Mouse (Mus musculus): Measurements from ENCODE around the gene Cyb5d1. TPM values are rescaled to one million over a fixed set of nuclear protein-coding genes. Genes with fewer than 3 reads are reported as not detected.

The Cyb5d1 gene
- 25.8 and 28.6 TPM in 2 replicates for polyA plus RNA-seq (2012; rRNA removed)

DNA sequence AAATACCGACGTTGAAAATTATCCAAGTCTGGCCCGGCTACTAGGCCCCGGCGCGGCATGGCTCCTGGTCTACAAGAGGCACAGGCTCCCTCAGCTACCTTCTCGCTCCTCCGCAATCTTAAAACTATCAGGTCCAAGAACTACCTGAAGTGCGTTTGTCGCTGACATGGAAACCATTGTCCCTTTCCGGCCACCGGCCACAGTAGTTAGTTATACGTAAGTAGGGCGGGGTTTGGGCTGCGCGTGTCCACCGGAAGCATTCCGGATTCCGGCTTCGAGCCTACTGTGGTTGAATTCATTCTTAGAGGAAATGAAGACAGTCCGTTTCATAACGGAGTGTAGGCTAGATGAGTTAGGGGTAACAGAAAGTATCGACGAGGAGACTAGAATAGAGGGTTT lies at the start of gene Cyb5d1, which contains the start of gene Naa38:
Gene Cyb5d1 (minus strand): TSS at position 397 of the 399 bp plus-strand sequence.
Gene Naa38 (plus strand): TSS at position 253 of the 399 bp plus-strand sequence.

DNA sequence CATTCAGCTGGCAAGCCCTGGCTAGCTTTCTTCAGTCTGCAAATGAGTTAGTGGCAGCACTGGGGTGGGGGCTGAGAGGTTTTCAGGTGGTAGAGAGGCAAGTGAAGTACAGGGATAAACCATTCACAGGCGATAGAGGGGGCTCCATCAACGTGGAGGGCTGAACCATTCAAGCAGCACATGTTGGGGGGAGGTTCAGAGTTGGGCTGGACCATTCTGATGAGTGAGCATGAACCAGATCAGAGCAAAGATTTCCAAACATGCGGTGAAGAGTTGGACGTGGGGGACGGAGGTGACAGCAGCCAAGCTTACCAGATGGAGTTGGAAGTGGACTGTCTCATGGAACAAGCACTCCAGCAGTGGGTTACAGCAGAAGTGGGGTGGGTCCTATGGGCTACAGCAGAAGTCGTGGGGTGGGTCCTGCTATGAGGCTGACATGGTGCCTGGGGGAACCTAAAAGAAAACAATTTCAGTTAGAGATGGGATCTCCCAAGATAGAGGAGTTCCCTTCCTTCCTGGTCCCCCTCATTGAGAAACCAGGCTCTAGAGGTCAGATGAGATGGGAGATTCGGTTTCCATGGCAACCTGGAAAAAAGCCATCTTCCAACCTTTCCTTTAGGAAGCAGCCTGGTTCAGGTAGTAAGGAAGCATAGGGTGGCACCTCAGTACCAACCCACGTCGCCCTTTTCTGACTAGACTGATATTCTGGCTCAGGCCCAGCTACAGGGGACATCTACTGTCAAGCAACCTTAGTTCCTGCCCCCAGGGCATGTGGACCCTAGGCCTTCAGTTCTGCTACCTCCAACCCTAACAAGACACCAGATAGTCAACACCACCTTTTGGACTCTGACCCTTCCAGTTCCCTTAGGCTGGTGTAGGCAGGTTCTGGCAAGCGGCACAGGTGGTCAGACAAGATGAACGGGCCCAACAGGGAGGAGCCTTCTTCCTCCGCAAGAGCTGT lies 18.1 kb upstream of the Cyb5d1 start, which contains the start of gene Kdm6b:
Gene Kdm6b (minus strand): TSS at position 455 of the 961 bp plus-strand sequence.

DNA sequence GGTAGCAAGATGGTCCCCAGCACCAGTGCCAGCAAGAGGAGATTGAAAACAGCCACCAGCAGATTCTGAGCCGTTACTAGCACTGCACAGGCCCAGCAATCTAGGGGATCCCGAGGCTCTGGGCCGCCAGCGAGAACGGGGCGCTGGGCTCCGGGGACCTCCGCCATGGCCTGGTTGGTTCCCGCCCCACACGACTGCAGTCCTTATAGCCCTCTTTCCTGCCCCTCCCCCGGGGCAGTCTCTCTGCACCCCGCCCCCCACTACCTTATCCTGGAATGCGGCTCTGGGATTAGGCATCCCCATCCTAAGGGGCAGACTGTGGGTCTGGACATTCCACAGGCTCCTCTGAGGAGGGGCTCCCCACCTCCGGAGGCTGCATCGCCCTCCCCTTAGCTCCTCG lies 2.6 kb upstream of the Cyb5d1 start, which contains the start of gene Tmem88:
Gene Tmem88 (minus strand): TSS at position 176 of the 400 bp plus-strand sequence.

DNA sequence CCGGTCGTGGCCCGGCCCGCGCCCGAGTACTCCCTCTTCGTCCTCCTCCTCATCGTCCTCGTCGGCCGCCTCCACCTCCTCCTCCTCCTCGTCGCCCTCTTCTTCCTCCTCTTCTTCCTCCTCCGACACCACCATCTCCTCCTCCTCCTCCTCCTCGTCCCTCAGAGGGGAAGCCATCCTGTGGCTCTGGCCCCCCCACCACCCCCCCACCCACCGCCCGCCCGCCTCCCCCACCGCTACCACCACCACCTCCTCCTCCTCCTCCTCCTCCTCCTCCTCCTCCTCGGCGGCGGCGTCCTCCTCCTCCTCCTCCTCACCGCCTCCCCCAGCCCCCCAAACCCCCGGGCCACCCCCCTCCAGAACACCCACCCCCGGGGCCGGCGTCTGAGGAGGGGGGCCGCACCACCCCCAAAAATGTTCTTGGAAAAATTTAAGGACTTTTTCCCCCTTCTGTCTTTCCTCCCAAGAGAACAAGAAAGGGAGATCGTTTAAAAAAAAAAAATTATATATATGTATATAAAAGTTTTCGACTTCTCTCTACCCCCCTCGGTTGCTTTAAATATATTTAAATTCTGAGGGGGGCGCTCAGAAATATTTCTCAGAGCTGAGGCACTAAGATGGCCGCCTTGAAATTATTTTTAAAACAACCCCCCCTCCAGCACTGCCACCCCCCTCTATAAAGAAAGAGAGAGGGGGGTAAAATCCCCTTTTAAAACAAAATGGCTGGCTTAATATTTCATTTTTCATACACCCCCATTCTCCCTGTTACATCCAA lies 26.0 kb downstream of the Cyb5d1 start, which contains the start of gene Chd3:
Gene Chd3 (minus strand): TSS at position 192 of the 775 bp plus-strand sequence.

Other genes starting within 250 kb of the Cyb5d1 start
- 0.49 and 1.0 TPM in 2 replicates for gene Alox12b, start 238.6 kb downstream of the Cyb5d1 start, polyA plus RNA-seq (2012; rRNA removed)
- 0.36 and 0.44 TPM in 2 replicates for gene Alox8, start 197.8 kb downstream of the Cyb5d1 start, polyA plus RNA-seq (2012; rRNA removed)
- 0.60 and 0.67 TPM in 2 replicates for gene Gucy2e, start 158.6 kb downstream of the Cyb5d1 start, polyA plus RNA-seq (2012; rRNA removed)
- 40.0 and 40.8 TPM in 2 replicates for gene Cntrob, start 71.9 kb downstream of the Cyb5d1 start, polyA plus RNA-seq (2012; rRNA removed)
- gene Trappc1, start 71.7 kb downstream of the Cyb5d1 start, polyA plus RNA-seq (2012; rRNA removed) = 85.3 and 85.5 TPM in 2 replicates
- gene Kcnab3, start 69.4 kb downstream of the Cyb5d1 start, polyA plus RNA-seq (2012; rRNA removed) = 11.2 and 11.8 TPM in 2 replicates
- 143 and 152 TPM in 2 replicates for gene Rnf227, start 55.2 kb downstream of the Cyb5d1 start, polyA plus RNA-seq (2012; rRNA removed)
- 260 and 330 TPM in 2 replicates for gene Chd3, start 26.2 kb downstream of the Cyb5d1 start, polyA plus RNA-seq (2012; rRNA removed)
- gene Naa38, start 144 bp downstream of the Cyb5d1 start, polyA plus RNA-seq (2012; rRNA removed) = 104 and 131 TPM in 2 replicates
- gene Tmem88, start 2.6 kb upstream of the Cyb5d1 start, polyA plus RNA-seq (2012; rRNA removed) = 4.4 and 5.5 TPM in 2 replicates
- gene Kdm6b, start 18.0 kb upstream of the Cyb5d1 start, polyA plus RNA-seq (2012; rRNA removed) = 10.9 and 16.9 TPM in 2 replicates
- gene Dnah2, start 153.5 kb upstream of the Cyb5d1 start, polyA plus RNA-seq (2012; rRNA removed) = 9.3 and 9.5 TPM in 2 replicates
- gene Efnb3, start 164.6 kb upstream of the Cyb5d1 start, polyA plus RNA-seq (2012; rRNA removed) = 209 and 212 TPM in 2 replicates
- gene Wrap53, start 184.6 kb upstream of the Cyb5d1 start, polyA plus RNA-seq (2012; rRNA removed) = 15.4 and 16.4 TPM in 2 replicates
- 63.0 and 69.2 TPM in 2 replicates for gene Trp53, start 184.7 kb upstream of the Cyb5d1 start, polyA plus RNA-seq (2012; rRNA removed)
- 95.2 and 95.8 TPM in 2 replicates for gene Atp1b2, start 210.3 kb upstream of the Cyb5d1 start, polyA plus RNA-seq (2012; rRNA removed)
- gene Shbg, start 222.3 kb upstream of the Cyb5d1 start, polyA plus RNA-seq (2012; rRNA removed) = not detected in 2 replicates
- 16.5 and 16.9 TPM in 2 replicates for gene Sat2, start 226.4 kb upstream of the Cyb5d1 start, polyA plus RNA-seq (2012; rRNA removed)
- gene Fxr2, start 237.4 kb upstream of the Cyb5d1 start, polyA plus RNA-seq (2012; rRNA removed) = 121 and 125 TPM in 2 replicates